Mouse (Mus musculus): ENCODE results near the gene Isy1. TPM values are rescaled to one million over a fixed set of nuclear protein-coding genes. Genes with fewer than 3 reads are reported as not detected.
"Not testable (repeated sequence)": the region's sequence is repeated elsewhere in the genome, so short reads cannot be mapped to it uniquely, and the experiment has no call there.

Gene Isy1
- polyA plus RNA-seq, 1 experiment from 2014 or later: 41.3 TPM

- Histone ChIP-seq H3K4me3 (ENCODE audit: low read length) (no peak overlapping the region), H3K27ac (ENCODE audit: low read length) (no peak overlapping the region), H3K9me3 (ENCODE audit: low read length) (no peaks in the 10 kb centered on the region), H3K27me3 (ENCODE audit: insufficient read depth, low read length) (no peaks in the 10 kb centered on the region), H3K9ac (replicated peaks; ENCODE audit: low read length) (no peak overlapping the region), H3K4me1 (ENCODE audit: insufficient read depth, low read length) (no peaks in the 10 kb centered on the region), H3K36me3 (ENCODE audit: insufficient read depth, low read length) (no peaks in the 10 kb centered on the region), H3K4me2 (replicated peaks; ENCODE audit: low read depth, low read length) (no peak overlapping the region)
- 50% methylated on average over 1 of the region's 1 CpGs for WGBS
- no peak for ATAC-seq (ENCODE audit: low FRiP score, low TSS enrichment)
These were observed 64.1 kb downstream of the Isy1 start for GRCm38 (mm10) chr6:87774466-87774865.

- Histone ChIP-seq H3K36me3 (ENCODE audit: insufficient read depth, low read length) (no peaks in the 10 kb centered on the region), H3K4me2 (replicated peaks; ENCODE audit: low read depth, low read length) (no peak overlapping the region), H3K9ac (replicated peaks; ENCODE audit: low read length) (no peak overlapping the region), H3K4me3 (ENCODE audit: low read length) (no peak overlapping the region), H3K9me3 (ENCODE audit: low read length) (0 out of 2 replicates have a peak, but pooled peaks cover 2% of the 10 kb centered on the region), H3K4me1 (ENCODE audit: insufficient read depth, low read length) (no peaks in the 10 kb centered on the region), H3K27me3 (ENCODE audit: insufficient read depth, low read length) (no peaks in the 10 kb centered on the region), H3K27ac (ENCODE audit: low read length) (no peak overlapping the region)
- no peak for ATAC-seq (ENCODE audit: low FRiP score, low TSS enrichment)
- 56% methylated on average over 8 of the region's 8 CpGs for WGBS
These were observed 68.0 kb downstream of the Isy1 start for GRCm38 (mm10) chr6:87770626-87771025.

- not testable (repeated sequence) for H3K4me1 ChIP-seq (ENCODE audit: insufficient read depth, low read length); H3K27me3 ChIP-seq (ENCODE audit: insufficient read depth, low read length); ATAC-seq (ENCODE audit: low FRiP score, low TSS enrichment); H3K9me3 ChIP-seq (ENCODE audit: low read length); H3K4me2 ChIP-seq (replicated peaks; ENCODE audit: low read depth, low read length); H3K9ac ChIP-seq (replicated peaks; ENCODE audit: low read length); H3K36me3 ChIP-seq (ENCODE audit: insufficient read depth, low read length); H3K4me3 ChIP-seq (ENCODE audit: low read length); H3K27ac ChIP-seq (ENCODE audit: low read length)
- WGBS: 98% methylated on average over 2 of the region's 2 CpGs
These were observed 74.3 kb downstream of the Isy1 start for GRCm38 (mm10) chr6:87764296-87764695.

Other genes with a start within 250 kb of the Isy1 start
- gene Prokr1, start 248.1 kb downstream of the Isy1 start, polyA plus RNA-seq (2015; fragmentation: Nextera tagmentation; extraction: Ambion mirVana): 5.0 and 5.1 TPM in 2 replicates
- gene Aplf, start 166.6 kb downstream of the Isy1 start, polyA plus RNA-seq (2015; fragmentation: Nextera tagmentation; extraction: Ambion mirVana): 18.1 and 18.7 TPM in 2 replicates
- 1.4 and 2.0 TPM in 2 replicates for gene Efcc1, start 107.9 kb downstream of the Isy1 start, polyA plus RNA-seq (2015; fragmentation: Nextera tagmentation; extraction: Ambion mirVana)
- gene Gp9, start 60.7 kb downstream of the Isy1 start, polyA plus RNA-seq (2015; fragmentation: Nextera tagmentation; extraction: Ambion mirVana): 1.0 and 1.6 TPM in 2 replicates
- gene Rab43, start 26.6 kb downstream of the Isy1 start, polyA plus RNA-seq (2015; fragmentation: Nextera tagmentation; extraction: Ambion mirVana): 10.9 and 14.7 TPM in 2 replicates
- 2.7 and 5.2 TPM in 2 replicates for gene Gm45140, start 3.0 kb downstream of the Isy1 start, polyA plus RNA-seq (2015; fragmentation: Nextera tagmentation; extraction: Ambion mirVana)
- 1,037 and 1,064 TPM in 2 replicates for gene Cnbp, start 12.3 kb upstream of the Isy1 start, polyA plus RNA-seq (2015; fragmentation: Nextera tagmentation; extraction: Ambion mirVana)
- gene Copg1, start 49.0 kb upstream of the Isy1 start, polyA plus RNA-seq (2015; fragmentation: Nextera tagmentation; extraction: Ambion mirVana): 190 TPM in 2 replicates
- gene Hmces, start 75.1 kb upstream of the Isy1 start, polyA plus RNA-seq (2015; fragmentation: Nextera tagmentation; extraction: Ambion mirVana): 62.5 and 67.1 TPM in 2 replicates
- gene H1fx, start 142.8 kb upstream of the Isy1 start, polyA plus RNA-seq (2015; fragmentation: Nextera tagmentation; extraction: Ambion mirVana): 12.6 and 13.3 TPM in 2 replicates
- gene Rab7, start 206.5 kb upstream of the Isy1 start, polyA plus RNA-seq (2015; fragmentation: Nextera tagmentation; extraction: Ambion mirVana): 259 and 261 TPM in 2 replicates
- gene Rpn1, start 245.7 kb upstream of the Isy1 start, polyA plus RNA-seq (2015; fragmentation: Nextera tagmentation; extraction: Ambion mirVana): 457 and 473 TPM in 2 replicates

All from kidney, embryonic 16.5 days (tissue).